Mouse (Mus musculus) spleen, adult 2 months (tissue): ENCODE data around the gene Tchhl1.

Experiments used
- CTCF ChIP-seq: fragments of 200-500 bp; IDR thresholded peaks from 2 replicates; pipeline ENCODE4 v1.5.1; 2011; ENCODE audit warnings: mild to moderate bottlenecking, inconsistent platforms; ENCODE audit not compliant: insufficient read depth, insufficient read length, insufficient replicate concordance; ENCODE audit errors: extremely low read depth
- POLR2A ChIP-seq: fragments of 200-500 bp; IDR thresholded peaks from 2 replicates; pipeline ENCODE4 v1.6.1; 2011; ENCODE audit warnings: low read depth, low read length, inconsistent platforms

DNA sequence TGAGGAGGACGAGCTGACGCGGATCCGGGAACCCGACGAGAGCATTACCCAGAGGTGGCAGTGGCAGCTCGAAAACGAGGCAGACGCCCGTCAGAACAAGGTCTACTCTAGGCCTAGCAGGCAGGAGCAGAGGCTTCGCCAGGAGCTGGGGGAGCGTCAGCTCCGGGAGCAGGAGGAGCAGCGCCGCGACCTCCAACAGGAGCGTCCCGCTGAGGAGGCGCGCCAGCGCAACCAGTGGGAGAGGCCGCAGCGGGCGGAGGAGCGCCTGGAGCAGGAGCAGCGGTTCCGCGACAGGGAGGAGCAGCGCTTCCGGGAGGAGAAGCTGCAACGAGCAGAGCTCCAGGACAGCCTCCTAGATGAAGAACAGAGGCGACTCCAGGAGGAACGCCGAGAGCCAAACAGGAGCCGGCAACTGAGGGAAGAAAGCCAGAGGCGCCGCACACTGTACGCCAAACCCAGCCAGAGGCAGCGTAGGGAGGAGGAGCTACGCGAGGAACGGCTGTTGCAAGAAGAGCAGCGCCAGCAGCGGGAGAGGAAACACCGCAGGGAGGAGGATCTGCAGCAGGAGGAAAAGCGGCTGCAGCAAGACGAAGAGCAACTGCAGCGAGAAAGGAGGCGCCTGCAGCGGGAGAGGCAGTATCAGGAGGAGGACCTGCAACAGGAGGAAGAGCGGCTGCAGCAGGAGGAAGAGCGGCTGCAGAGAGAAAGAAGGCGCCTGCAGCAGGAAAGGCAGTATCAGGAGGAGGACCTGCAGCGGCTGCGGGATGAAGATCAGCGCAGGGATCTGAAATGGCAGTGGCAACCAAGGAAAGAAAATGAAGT is 24.0 kb upstream of the Tchhl1 start:
- TF ChIP-seq CTCF (no peak), POLR2A (no peak)
